Mouse (Mus musculus): ENCODE data around the gene Ust.

DNA sequence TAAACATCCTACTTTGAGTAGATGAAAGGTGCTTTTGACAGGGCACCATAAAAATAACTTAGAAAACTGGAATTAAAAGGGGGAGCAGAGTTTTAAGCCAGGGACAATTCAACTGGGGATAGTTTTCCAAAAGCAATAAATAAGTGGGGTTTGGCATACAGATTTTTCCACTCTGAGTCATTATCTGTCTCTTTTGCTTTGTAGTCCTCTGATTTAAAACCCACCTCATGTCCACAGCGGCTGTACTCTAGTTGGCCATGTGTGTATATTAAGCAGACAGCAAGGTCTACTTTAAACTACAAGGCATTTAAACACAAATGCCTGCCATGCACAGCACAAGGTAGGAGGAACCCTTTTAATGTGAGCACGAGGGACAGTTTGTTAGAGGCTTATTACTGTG is 126.4 kb downstream of the Ust start:
- TF ChIP-seq CTCF (IDR thresholded peaks at IDR 0.05; ENCODE audit: borderline replicate concordance, insufficient read depth, low read length) (no peak), POLR2A (IDR thresholded peaks at IDR 0.05; ENCODE audit: low read depth, low read length) (no peak)
